Mouse (Mus musculus): Measurements from ENCODE around the gene Arid3b.
"Not testable (repeated sequence)": the region's sequence is repeated elsewhere in the genome, so short reads cannot be mapped to it uniquely, and the experiment has no call there.

Gene Arid3b

DNA sequence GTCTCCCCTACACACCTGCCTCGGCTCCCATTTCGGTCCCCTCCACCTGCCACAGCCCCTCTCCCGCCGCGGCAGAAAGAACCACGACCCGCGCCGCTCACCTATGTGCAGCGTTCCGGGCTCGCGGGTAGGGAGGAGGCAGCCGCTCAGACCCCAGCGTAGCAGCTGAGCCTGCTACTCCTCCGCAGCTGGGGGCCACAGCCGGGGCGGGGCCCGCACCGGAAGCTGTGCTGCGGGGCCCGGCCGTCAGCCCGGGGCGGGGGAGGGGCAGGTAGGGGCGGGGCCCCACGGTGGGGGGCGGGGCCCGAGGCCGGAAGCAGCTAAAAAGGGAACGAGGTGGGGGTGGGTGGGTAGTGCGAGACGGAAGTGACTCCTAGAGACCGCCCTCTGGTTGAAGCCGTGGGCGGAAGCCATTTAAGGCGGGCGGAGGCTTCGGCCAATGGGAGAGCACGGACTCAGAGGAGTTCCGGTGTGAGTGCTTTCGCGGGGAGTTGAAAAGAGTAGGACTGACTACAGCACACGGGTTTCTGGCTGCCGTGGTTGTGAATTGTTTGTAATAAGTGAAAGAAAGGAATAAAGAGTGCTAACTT is at the start of gene Arid3b:
Arid3b (minus strand) TSS at position 213 of the 590 bp plus-strand sequence.
- in situ Hi-C loops (cut with MboI; ENCODE audit: low pct_unique_long_range_greater_than_20kb in 1 of 2, low sequenced_read_pairs in 2 of 2, unreplicated experiment in 1 of 2), result no loop called here

DNA sequence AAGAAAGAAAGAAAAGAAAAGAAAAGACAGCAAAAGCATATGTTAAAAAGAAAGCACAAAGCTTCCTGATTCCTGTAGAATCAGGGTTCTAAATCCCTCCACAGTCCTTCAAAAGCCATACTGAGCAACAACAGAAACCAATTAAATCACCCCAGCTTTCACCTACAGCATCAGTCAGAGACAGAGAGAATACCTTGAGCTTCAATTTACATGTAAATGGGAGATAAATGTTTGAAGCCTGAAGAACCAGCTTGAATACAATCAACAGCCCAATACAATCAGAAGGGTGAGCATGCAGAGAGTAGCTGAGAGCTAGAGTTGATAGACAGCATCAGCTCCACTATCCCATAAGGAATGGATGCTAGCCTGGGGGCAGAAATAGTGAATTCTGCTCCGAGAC is 46.8 kb upstream of the Arid3b start:
- in situ Hi-C loops (cut with MboI; ENCODE audit: low pct_unique_long_range_greater_than_20kb in 1 of 2, low sequenced_read_pairs in 2 of 2, unreplicated experiment in 1 of 2), result no loop called here

DNA sequence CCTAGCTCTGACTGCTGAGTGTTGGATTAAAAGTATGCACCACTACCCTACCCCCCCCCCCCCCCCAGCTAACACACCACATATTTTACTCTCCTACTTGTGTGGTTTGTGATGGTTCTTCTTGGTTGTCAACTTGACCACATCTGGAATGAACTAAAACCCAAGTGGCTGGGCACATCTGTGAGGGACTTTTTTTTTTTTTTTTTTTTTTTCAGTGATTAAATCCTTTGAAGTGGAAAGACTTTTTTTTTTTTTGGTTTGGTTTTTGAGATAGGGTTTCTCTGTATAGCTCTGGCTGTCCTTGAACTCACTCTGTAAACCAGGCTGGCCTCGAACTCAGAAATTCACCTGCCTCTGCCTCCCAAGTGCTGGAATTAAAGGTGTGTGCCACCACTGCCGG is 45.2 kb upstream of the Arid3b start:
- in situ Hi-C loops (cut with MboI; ENCODE audit: low pct_unique_long_range_greater_than_20kb in 1 of 2, low sequenced_read_pairs in 2 of 2, unreplicated experiment in 1 of 2), result not testable (repeated sequence)

DNA sequence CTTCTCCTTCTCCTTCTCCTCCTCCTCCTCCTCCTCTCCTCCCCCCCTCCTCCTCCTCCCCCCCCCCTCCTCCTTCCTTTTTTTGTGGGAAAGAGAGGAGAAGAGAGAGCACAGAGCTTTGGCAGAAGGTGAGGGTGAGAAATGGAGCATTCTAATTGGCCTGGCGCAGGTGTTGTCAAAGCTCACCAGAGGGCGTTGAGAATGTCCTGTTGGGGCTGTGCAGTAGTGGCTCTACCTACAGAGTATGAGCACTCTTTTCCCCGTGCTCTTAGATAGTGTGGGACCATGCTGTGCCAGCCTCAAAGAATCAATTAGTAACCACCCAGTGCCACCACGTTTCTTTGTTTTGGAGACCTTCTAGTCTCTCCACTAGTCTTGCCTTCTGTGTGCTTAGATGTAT is 43.7 kb upstream of the Arid3b start:
- in situ Hi-C loops (cut with MboI; ENCODE audit: low pct_unique_long_range_greater_than_20kb in 1 of 2, low sequenced_read_pairs in 2 of 2, unreplicated experiment in 1 of 2), result no loop called here

DNA sequence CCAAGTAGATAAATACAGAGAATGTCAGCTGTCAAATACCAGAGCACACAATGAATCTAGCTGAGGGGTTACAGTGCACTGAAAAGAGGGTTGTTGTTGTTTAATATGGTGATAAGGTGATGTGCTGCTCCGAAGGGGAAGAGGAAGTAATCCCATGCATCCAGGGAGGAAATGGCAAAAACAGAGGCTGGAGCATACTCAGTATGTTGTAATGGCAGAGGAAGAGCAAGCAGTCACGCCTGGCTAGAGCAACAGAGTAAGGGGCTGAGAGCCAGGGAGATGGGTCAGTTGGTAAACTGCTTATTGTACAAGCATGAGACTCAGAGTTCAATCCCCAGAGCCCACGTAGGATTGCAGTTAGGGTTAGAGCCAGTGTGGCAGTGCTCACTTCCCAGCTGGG is 42.6 kb upstream of the Arid3b start:
- in situ Hi-C loops (cut with MboI; ENCODE audit: low pct_unique_long_range_greater_than_20kb in 1 of 2, low sequenced_read_pairs in 2 of 2, unreplicated experiment in 1 of 2), result no loop called here

DNA sequence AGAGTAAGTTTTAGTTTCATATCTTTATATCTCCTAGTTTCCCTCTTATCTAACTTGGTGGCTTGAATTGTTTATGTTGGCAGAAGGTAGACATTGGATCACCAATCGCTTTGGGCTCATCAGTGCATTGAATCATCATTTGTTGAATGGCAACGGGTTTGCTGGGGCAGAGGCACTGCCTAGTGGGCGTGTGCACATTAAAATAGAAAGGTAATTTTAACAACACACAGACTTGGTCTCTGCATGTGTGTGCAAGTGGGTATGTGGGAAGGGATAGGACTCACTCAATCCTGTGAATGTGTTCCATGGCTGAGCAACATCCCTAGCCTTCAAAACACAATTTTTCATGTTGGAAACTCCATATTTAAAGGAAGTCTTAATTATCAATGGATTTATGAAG is 38.4 kb upstream of the Arid3b start:
- in situ Hi-C loops (cut with MboI; ENCODE audit: low pct_unique_long_range_greater_than_20kb in 1 of 2, low sequenced_read_pairs in 2 of 2, unreplicated experiment in 1 of 2), result no loop called here

DNA sequence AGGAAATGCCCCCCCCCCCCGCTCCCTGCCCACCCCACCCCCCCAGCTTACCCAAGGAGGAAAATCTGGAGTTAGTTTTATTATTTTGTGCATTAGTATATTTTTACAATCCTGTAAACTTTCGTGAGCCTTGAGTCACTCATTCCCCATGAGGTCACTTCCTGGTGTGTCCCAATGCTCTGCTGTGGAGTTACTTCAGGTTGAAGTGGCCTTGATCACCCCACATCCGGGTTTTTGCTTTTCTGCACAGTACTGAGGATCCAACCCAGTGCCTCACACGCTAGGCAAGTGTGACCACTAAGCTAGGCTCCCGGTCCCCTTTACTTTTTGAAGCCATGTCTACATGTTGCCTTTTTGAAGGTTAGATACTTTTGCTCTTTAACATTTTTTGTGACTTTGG is 37.5 kb upstream of the Arid3b start:
- in situ Hi-C loops (cut with MboI; ENCODE audit: low pct_unique_long_range_greater_than_20kb in 1 of 2, low sequenced_read_pairs in 2 of 2, unreplicated experiment in 1 of 2), result no loop called here

DNA sequence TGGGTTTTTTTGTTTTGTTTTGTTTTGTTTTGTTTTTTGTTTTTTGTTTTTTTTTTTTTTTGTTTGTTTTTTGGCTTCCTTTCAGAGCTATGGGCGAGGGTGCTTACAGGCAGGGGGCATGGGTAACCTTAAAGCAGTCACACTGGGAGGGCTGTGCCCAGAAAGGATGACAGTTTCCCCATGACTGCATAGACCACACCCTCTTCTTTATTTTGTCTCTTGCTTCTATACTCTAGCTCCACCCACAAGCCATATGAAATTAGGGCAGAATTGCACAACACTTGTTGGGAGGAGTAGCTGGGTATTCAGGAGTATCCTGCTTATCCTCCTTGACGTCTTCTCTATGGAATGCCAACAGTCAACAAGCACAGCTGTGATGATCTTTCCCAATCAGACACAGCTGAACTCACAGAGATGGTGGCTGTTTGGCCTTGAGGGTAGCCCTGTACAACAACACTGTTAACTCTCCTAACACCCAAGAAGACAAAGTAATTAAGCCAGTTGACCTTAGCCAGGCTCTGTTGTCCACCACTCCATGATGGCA is 33.8 kb upstream of the Arid3b start:
- in situ Hi-C loops (cut with MboI; ENCODE audit: low pct_unique_long_range_greater_than_20kb in 1 of 2, low sequenced_read_pairs in 2 of 2, unreplicated experiment in 1 of 2), result no loop called here

DNA sequence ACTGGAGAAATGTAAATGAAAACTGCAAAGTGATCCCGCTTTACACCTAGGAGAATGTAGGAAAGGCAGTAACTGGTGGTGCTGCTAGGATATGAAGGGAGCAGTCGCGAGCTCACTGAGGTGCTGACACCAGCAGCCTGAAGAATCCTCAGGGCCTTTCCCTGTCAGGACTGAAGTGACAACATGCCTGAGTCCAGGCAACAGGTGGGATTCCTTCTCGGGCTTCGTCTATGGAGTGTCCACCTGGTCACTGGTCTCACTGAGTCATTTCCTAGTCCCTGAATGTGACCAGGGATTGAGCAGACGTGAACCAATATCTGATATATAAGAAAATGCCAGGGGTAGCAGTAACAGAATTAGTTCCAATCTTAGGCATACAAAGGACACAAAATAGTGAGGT is 32.2 kb upstream of the Arid3b start:
- in situ Hi-C loops (cut with MboI; ENCODE audit: low pct_unique_long_range_greater_than_20kb in 1 of 2, low sequenced_read_pairs in 2 of 2, unreplicated experiment in 1 of 2), result loop anchor here in 1 of 2 experiments (10.0 kb wide), 1 partner anchor 126 kb away; no protein-coding TSS in a partner anchor

DNA sequence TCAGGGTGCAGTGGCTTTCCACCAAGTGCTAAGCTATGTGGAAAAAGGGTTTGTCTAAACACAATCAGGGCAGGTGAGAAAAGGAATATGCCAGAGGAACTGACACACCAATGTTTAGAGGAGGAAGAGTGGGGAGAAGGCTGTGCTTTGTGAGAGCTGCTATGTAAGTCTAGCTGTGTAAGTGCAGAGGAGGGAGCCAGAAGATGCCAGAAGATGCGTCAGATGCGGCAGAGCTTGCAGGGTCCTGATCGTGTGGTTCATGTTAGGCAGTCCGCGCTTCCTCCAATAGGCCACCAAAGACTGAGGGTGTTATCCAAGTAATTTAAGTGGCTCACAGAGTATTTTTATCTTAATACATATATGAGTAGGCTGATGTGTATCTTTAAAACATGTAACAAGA is 31.3 kb upstream of the Arid3b start:
- in situ Hi-C loops (cut with MboI; ENCODE audit: low pct_unique_long_range_greater_than_20kb in 1 of 2, low sequenced_read_pairs in 2 of 2, unreplicated experiment in 1 of 2), result loop anchor here in 1 of 2 experiments (10.0 kb wide), 1 partner anchor 127 kb away; no protein-coding TSS in a partner anchor

DNA sequence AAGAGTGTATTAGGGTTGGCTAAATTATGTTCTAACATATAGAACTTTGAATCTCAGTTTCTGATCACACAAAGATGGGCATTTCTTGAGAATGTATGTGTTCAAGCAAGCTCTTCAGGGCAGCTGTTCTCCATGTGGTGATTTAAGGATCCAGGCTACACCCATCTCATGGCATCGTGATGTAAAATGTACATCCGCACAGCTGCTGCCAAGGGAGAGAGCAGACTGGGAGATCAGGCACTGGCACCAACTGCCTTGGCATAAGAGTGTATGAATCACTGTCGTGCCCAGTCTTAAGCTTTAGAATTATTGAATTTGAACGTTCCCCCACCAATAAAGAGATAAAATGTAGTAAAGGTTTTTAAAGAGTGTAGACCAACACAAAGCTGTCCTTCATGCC is 30.6 kb upstream of the Arid3b start:
- in situ Hi-C loops (cut with MboI; ENCODE audit: low pct_unique_long_range_greater_than_20kb in 1 of 2, low sequenced_read_pairs in 2 of 2, unreplicated experiment in 1 of 2), result loop anchor here in 1 of 2 experiments (10.0 kb wide), 1 partner anchor 128 kb away; no protein-coding TSS in a partner anchor

DNA sequence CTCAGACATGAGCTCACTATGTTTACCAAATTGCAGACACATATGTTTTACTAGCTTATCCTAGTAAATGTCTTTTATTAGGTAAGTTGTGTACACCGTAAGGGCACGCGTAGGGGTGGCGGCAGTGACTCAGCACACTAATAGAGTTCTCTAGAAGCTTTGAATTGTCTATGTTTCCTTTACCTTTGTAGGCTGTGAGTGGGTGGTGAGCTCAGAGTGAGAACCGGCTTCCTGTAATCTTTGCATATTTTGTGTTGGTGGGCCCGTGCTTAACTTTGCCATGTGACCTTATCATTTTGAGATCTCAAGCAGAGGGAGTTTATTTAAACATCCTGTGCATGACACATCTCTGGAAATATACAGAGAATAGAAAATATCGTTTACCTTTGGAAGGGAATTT is 29.9 kb upstream of the Arid3b start:
- in situ Hi-C loops (cut with MboI; ENCODE audit: low pct_unique_long_range_greater_than_20kb in 1 of 2, low sequenced_read_pairs in 2 of 2, unreplicated experiment in 1 of 2), result loop anchor here in 1 of 2 experiments (10.0 kb wide), 1 partner anchor 128 kb away; no protein-coding TSS in a partner anchor

DNA sequence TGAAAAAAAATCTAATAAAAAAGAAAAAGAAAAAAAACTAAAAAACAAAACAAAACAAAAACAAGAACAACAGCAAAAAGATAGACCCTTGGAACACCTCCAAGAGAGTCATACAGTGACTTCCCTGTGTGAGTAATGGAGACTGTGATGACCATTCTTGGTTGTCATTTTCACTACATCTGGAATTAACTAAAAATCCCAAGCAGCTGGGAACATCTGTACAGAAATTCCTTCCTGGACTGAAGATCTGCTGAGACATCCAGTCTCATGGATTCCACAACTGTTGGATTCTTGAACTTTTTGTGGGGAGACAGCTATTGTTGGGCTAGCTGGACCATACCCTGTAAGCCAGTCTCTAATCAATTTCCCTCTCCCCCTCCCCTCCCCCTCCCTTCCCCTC is 27.7 kb upstream of the Arid3b start:
- in situ Hi-C loops (cut with MboI; ENCODE audit: low pct_unique_long_range_greater_than_20kb in 1 of 2, low sequenced_read_pairs in 2 of 2, unreplicated experiment in 1 of 2), result loop anchor here (5.0 to 10.0 kb wide), 2 partner anchors 130 to 133 kb away; no protein-coding TSS in a partner anchor

DNA sequence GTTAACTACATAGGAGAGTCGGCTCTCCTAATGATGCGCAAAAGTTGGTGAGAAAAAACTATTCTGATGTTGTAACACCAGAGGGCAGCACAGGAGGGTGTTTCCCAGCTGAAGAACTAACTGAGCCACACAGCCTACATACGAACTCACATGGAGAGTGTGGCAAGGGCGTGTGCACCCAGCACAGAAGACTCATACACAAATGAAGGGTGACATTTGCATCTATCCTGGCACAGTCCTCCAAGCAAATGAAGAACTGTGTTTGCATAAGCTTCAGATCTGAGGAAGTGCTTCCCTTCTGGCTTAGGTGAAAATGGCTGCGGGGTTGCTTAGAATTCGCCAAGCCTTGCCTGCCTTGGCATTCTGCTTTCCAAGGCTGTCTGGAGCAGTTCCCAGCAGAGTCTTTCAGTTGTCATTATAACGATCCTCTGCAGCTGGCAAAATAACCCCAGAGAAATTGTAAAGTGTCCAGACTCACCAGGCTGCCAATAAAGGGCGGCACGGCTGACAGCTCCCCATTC is 25.4 kb upstream of the Arid3b start:
- in situ Hi-C loops (cut with MboI; ENCODE audit: low pct_unique_long_range_greater_than_20kb in 1 of 2, low sequenced_read_pairs in 2 of 2, unreplicated experiment in 1 of 2), result loop anchor here (5.0 to 10.0 kb wide), 2 partner anchors 133 to 135 kb away; no protein-coding TSS in a partner anchor

DNA sequence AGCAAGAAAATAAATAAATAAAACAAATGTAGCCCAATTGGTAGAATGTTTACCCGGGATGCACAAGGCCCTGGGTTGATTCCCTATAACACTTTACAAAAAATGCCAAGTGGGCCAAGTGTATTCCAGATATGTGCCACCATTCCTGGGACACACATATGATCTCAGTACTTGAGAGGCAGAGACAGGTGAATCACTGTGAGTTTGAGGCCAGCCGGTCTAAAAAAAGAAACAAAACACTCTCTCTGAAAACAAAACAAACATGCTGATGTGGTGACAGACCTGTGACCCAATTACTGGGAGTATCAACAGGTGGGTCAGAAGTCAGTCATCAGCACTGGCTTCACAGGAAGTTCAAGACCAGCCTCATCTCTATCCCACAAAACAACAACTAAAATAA is 19.9 kb upstream of the Arid3b start:
- in situ Hi-C loops (cut with MboI; ENCODE audit: low pct_unique_long_range_greater_than_20kb in 1 of 2, low sequenced_read_pairs in 2 of 2, unreplicated experiment in 1 of 2), result no loop called here

DNA sequence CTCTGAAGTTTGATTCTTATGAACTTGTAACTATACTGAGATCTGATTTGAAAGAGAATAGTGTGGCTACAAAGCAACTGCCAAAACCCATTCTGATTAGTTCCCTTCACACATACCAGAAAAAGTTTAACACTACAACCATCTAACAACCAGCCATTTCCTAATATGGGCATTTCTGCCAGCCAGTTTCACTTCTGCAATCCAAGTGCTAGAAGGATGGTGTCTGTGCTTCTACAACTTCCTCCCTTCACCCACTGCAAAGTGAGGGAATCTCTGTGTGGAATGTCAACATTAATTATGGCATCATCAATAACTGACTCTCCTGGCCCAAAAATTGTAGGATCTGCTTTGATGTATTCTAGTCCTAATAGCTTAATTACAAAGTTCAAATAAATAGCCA is 17.7 kb upstream of the Arid3b start:
- in situ Hi-C loops (cut with MboI; ENCODE audit: low pct_unique_long_range_greater_than_20kb in 1 of 2, low sequenced_read_pairs in 2 of 2, unreplicated experiment in 1 of 2), result loop anchor here (5.0 kb wide), 2 partner anchors 57 to 67 kb away; no protein-coding TSS in a partner anchor

DNA sequence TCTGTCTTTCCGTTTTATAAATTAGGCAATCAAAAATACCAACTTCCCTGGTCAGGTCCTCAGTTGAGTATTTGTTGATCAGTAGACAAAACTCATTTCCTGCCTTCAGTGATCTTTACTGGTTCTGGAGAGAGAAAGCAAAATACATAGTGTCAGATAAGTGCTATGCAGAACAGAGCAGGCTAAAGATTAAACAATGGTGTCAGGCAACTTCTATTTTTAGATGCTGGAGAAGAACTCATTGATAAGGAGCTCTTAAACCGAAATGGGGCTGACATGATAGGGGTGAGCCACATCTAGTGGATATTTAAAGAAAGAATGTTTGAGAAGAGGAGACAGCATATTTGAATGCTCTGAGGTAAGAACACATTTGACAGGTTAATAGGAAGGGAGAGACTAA is 2.4 kb upstream of the Arid3b start:
- in situ Hi-C loops (cut with MboI; ENCODE audit: low pct_unique_long_range_greater_than_20kb in 1 of 2, low sequenced_read_pairs in 2 of 2, unreplicated experiment in 1 of 2), result no loop called here

DNA sequence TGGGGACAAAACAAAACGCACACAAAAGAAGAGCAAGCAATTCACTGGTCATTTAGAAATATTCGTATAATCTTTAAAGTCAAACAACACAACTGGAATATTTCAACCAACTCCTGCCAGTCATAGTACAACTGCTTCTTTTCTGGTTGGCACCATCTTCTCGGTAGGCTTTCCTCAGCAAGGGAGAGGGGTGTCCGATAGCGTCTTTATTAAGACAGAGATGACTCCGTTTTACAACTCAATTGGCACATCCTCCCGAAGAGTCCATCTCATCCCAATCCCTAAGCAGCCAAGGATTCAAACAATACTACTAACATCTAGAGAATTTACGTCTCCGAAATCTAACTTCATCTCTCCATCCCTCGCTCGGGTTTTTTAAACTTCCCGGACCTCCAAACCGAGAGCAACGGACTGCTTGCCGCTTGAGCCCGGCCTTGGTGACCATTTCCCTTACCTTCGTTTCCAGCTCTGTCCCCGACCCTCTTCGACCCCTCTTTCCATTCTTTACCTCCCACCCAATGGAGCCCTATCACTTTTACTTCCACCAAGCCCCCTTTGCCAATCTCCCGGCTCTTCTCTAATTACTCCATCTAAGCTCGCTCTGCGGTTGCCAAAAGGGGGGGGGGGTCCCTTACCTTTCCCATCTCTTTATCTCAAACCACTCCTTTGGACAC is 615 bp downstream of the Arid3b start:
- in situ Hi-C loops (cut with MboI; ENCODE audit: low pct_unique_long_range_greater_than_20kb in 1 of 2, low sequenced_read_pairs in 2 of 2, unreplicated experiment in 1 of 2), result no loop called here

DNA sequence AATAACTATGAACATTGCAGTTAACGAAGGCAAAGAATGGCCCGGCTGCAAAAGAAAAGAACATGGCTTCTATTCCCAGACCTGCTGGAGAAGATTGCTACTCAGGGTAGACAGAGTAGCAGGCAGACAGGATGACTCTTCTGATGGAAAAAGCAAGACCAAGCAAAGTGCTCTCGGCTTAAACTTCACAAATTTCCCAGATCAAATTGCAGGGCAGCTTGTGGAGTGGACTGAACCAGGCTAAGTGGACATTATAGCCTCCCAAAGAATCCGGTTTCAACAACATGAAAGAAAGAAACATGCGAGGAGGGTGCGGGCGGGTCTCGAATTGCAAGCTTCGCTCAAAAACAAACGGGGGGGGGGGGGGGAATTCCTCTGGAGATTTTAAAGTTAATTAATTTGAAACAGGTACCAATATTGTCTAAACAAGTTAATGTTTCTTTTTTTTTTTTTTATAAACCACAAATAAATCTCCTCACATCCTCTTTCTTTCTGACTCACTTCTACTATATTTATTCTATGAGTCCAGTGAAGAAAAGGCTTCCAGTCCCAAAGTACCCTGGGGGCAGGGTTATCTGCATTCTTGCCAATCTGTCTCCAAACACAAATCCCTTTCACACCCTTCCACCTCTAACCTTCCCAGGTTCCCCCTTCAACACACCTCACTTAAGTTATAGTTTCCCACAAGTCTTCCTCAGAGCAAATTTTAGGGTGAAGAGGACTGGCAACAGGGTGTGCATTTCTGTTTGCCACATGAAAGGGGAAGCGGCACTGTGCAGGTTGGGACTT is 1.8 kb downstream of the Arid3b start:
- in situ Hi-C loops (cut with MboI; ENCODE audit: low pct_unique_long_range_greater_than_20kb in 1 of 2, low sequenced_read_pairs in 2 of 2, unreplicated experiment in 1 of 2), result no loop called here
